Mouse (Mus musculus): ENCODE measurements around the gene Ice1. TPM values are rescaled to one million over a fixed set of nuclear protein-coding genes. Genes with fewer than 3 reads are reported as not detected.

Gene Ice1
- polyA plus RNA-seq, 1 experiment from 2014 or later: 12.3 TPM

GRCm38 (mm10) chr13:70532719-70533118 lies 104.7 kb downstream of the Ice1 start:
- no peak overlapping the region for H3K9ac ChIP-seq (replicated peaks; ENCODE audit: low read depth)
- DNase-seq (ENCODE audit: low spot score) (no peak), ATAC-seq (no peak)
- no peak for TF ChIP-seq CTCF (IDR thresholded peaks at IDR 0.05)
- no peak for TF ChIP-seq EP300 (IDR thresholded peaks at IDR 0.05)
- no peaks in the 10 kb centered on the region for H3K36me3 ChIP-seq (ENCODE audit: insufficient read depth, low read length)
- H3K9me3 ChIP-seq (ENCODE audit: low read length): no peaks in the 10 kb centered on the region
- WGBS: 85% methylated on average over 10 of the region's 10 CpGs
- no peak overlapping the region for H3K4me2 ChIP-seq (replicated peaks; ENCODE audit: low read depth, low read length)
- H3K27me3 ChIP-seq (replicated peaks; ENCODE audit: insufficient read depth, low read length): no peaks in the 10 kb centered on the region
- H3K4me1 ChIP-seq (ENCODE audit: insufficient read depth, low read depth, low read length): no peaks in the 10 kb centered on the region
- H3K4me3 ChIP-seq (ENCODE audit: low read depth, low read length): no peak overlapping the region
- no peak overlapping the region for H3K27ac ChIP-seq (ENCODE audit: low read length)

GRCm38 (mm10) chr13:70517651-70518050 lies 119.8 kb downstream of the Ice1 start:
- no peaks in the 10 kb centered on the region for H3K27me3 ChIP-seq (replicated peaks; ENCODE audit: insufficient read depth, low read length)
- no peak overlapping the region for H3K9ac ChIP-seq (replicated peaks; ENCODE audit: low read depth)
- DNase-seq (ENCODE audit: low spot score) (no peak), ATAC-seq (no peak)
- H3K27ac ChIP-seq (ENCODE audit: low read length): no peak overlapping the region
- H3K4me3 ChIP-seq (ENCODE audit: low read depth, low read length): no peak overlapping the region
- no peaks in the 10 kb centered on the region for H3K36me3 ChIP-seq (ENCODE audit: insufficient read depth, low read length)
- H3K4me1 ChIP-seq (ENCODE audit: insufficient read depth, low read depth, low read length): no peaks in the 10 kb centered on the region
- 57% methylated on average over 2 of the region's 2 CpGs for WGBS
- no peak for TF ChIP-seq CTCF (IDR thresholded peaks at IDR 0.05)
- TF ChIP-seq EP300 (IDR thresholded peaks at IDR 0.05): no peak
- H3K4me2 ChIP-seq (replicated peaks; ENCODE audit: low read depth, low read length): no peak overlapping the region
- no peaks in the 10 kb centered on the region for H3K9me3 ChIP-seq (ENCODE audit: low read length)

- TF ChIP-seq EP300 (IDR thresholded peaks at IDR 0.05): no peak
- no peak for TF ChIP-seq CTCF (IDR thresholded peaks at IDR 0.05)
- Histone ChIP-seq H3K27me3 (replicated peaks; ENCODE audit: insufficient read depth, low read length) (no peaks in the 10 kb centered on the region), H3K4me1 (ENCODE audit: insufficient read depth, low read depth, low read length) (no peaks in the 10 kb centered on the region), H3K9me3 (ENCODE audit: low read length) (no peaks in the 10 kb centered on the region), H3K4me3 (ENCODE audit: low read depth, low read length) (no peak overlapping the region), H3K36me3 (ENCODE audit: insufficient read depth, low read length) (no peaks in the 10 kb centered on the region), H3K27ac (ENCODE audit: low read length) (no peak overlapping the region), H3K4me2 (replicated peaks; ENCODE audit: low read depth, low read length) (no peak overlapping the region), H3K9ac (replicated peaks; ENCODE audit: low read depth) (no peak overlapping the region)
- no peak for DNase-seq (ENCODE audit: low spot score)
- WGBS: 61% methylated on average over 2 of the region's 2 CpGs
- no peak for ATAC-seq
These were observed 122.4 kb downstream of the Ice1 start for GRCm38 (mm10) chr13:70515004-70515403.

GRCm38 (mm10) chr13:70510199-70510598 lies 127.2 kb downstream of the Ice1 start:
- no peaks in the 10 kb centered on the region for H3K36me3 ChIP-seq (ENCODE audit: insufficient read depth, low read length)
- H3K4me1 ChIP-seq (ENCODE audit: insufficient read depth, low read depth, low read length): no peaks in the 10 kb centered on the region
- H3K4me3 ChIP-seq (ENCODE audit: low read depth, low read length): no peak overlapping the region
- no peak for ATAC-seq
- no peaks in the 10 kb centered on the region for H3K27me3 ChIP-seq (replicated peaks; ENCODE audit: insufficient read depth, low read length)
- no peak overlapping the region for H3K27ac ChIP-seq (ENCODE audit: low read length)
- H3K9me3 ChIP-seq (ENCODE audit: low read length): no peaks in the 10 kb centered on the region
- H3K9ac ChIP-seq (replicated peaks; ENCODE audit: low read depth): no peak overlapping the region
- no peak for DNase-seq (ENCODE audit: low spot score)
- TF ChIP-seq CTCF (IDR thresholded peaks at IDR 0.05) (peak; percentile 12; the same call in 1 of the 2 replicates), EP300 (IDR thresholded peaks at IDR 0.05) (no peak)
- WGBS: 76% methylated on average over 5 of the region's 5 CpGs
- no peak overlapping the region for H3K4me2 ChIP-seq (replicated peaks; ENCODE audit: low read depth, low read length)

- no peak overlapping the region for H3K4me2 ChIP-seq (replicated peaks; ENCODE audit: low read depth, low read length)
- WGBS: 72% methylated on average over 8 of the region's 8 CpGs
- ATAC-seq: no peak
These were observed 127.9 kb downstream of the Ice1 start for GRCm38 (mm10) chr13:70509375-70510016.

GRCm38 (mm10) chr13:70508708-70509374 lies 128.6 kb downstream of the Ice1 start:
- Histone ChIP-seq H3K27me3 (replicated peaks; ENCODE audit: insufficient read depth, low read length) (no peaks in the 10 kb centered on the region), H3K4me1 (ENCODE audit: insufficient read depth, low read depth, low read length) (no peaks in the 10 kb centered on the region), H3K27ac (ENCODE audit: low read length) (no peak overlapping the region), H3K9me3 (ENCODE audit: low read length) (no peaks in the 10 kb centered on the region), H3K4me2 (replicated peaks; ENCODE audit: low read depth, low read length) (no peak overlapping the region), H3K36me3 (ENCODE audit: insufficient read depth, low read length) (no peaks in the 10 kb centered on the region), H3K4me3 (ENCODE audit: low read depth, low read length) (no peak overlapping the region), H3K9ac (replicated peaks; ENCODE audit: low read depth) (no peak overlapping the region)
- no peak for TF ChIP-seq CTCF (IDR thresholded peaks at IDR 0.05)
- no peak for TF ChIP-seq EP300 (IDR thresholded peaks at IDR 0.05)
- 65% methylated on average over 5 of the region's 5 CpGs for WGBS
- ATAC-seq: no peak
- no peak for DNase-seq (ENCODE audit: low spot score)

More at GRCm38 (mm10) chr13:70509375-70510016, 127.9 kb downstream of the Ice1 start:
- Histone ChIP-seq H3K9ac (replicated peaks; ENCODE audit: low read depth) (no peak overlapping the region), H3K4me1 (ENCODE audit: insufficient read depth, low read depth, low read length) (no peaks in the 10 kb centered on the region), H3K9me3 (ENCODE audit: low read length) (no peaks in the 10 kb centered on the region), H3K4me3 (ENCODE audit: low read depth, low read length) (no peak overlapping the region), H3K27me3 (replicated peaks; ENCODE audit: insufficient read depth, low read length) (no peaks in the 10 kb centered on the region), H3K36me3 (ENCODE audit: insufficient read depth, low read length) (no peaks in the 10 kb centered on the region), H3K27ac (ENCODE audit: low read length) (no peak overlapping the region)
- no peak for DNase-seq (ENCODE audit: low spot score)
- TF ChIP-seq EP300 (IDR thresholded peaks at IDR 0.05): no peak
- no peak for TF ChIP-seq CTCF (IDR thresholded peaks at IDR 0.05)

Other genes with a start within 250 kb of the Ice1 start
- not detected in 2 replicates for gene Adamts16, start 204.2 kb upstream of the Ice1 start, polyA plus RNA-seq (2015; fragmentation: Nextera tagmentation; extraction: Ambion mirVana)